Mouse (Mus musculus): ENCODE data around the gene Adipor2. TPM values are rescaled to one million over a fixed set of nuclear protein-coding genes. Genes with fewer than 3 reads are reported as not detected.
"Not testable (repeated sequence)": the region's sequence is repeated elsewhere in the genome, so short reads cannot be mapped to it uniquely, and the experiment has no call there.

Adipor2 gene
- polyA plus RNA-seq, 1 experiment, result 370 TPM

GRCm38 (mm10) chr6:119387801-119388649 is 29.5 kb downstream of the Adipor2 start:
- Histone ChIP-seq H3K4me1 (ENCODE audit: control insufficient read depth, insufficient read depth, insufficient read length, low read length) (peaks cover 20% of the 10 kb centered on the region), H3K4me3 (ENCODE audit: insufficient read depth, low read depth, low read length) (peak overlapping the region; percentile 95), H3K27ac (replicated peaks; ENCODE audit: low read depth, low read length) (peak overlapping the region; percentile 93)

GRCm38 (mm10) chr6:119386821-119387220 is 30.7 kb downstream of the Adipor2 start:
- Histone ChIP-seq H3K4me3 (ENCODE audit: insufficient read depth, low read depth, low read length) (peak overlapping the region; percentile 37), H3K27ac (replicated peaks; ENCODE audit: low read depth, low read length) (peak overlapping the region; percentile 50; the same call in 1 of the 2 replicates), H3K4me1 (ENCODE audit: control insufficient read depth, insufficient read depth, insufficient read length, low read length) (peaks cover 21% of the 10 kb centered on the region)

- Histone ChIP-seq H3K4me3 (ENCODE audit: insufficient read depth, low read depth, low read length) (no peak overlapping the region), H3K4me1 (ENCODE audit: control insufficient read depth, insufficient read depth, insufficient read length, low read length) (peaks cover 21% of the 10 kb centered on the region), H3K27ac (replicated peaks; ENCODE audit: low read depth, low read length) (no peak overlapping the region)
Measured at GRCm38 (mm10) chr6:119386421-119386820, 31.1 kb downstream of the Adipor2 start.

- Histone ChIP-seq H3K4me1 (ENCODE audit: control insufficient read depth, insufficient read depth, insufficient read length, low read length) (peaks cover 20% of the 10 kb centered on the region), H3K27ac (replicated peaks; ENCODE audit: low read depth, low read length) (no peak overlapping the region), H3K4me3 (ENCODE audit: insufficient read depth, low read depth, low read length) (no peak overlapping the region)
Measured at GRCm38 (mm10) chr6:119385668-119386067, 31.8 kb downstream of the Adipor2 start.

GRCm38 (mm10) chr6:119378631-119379030 is 38.9 kb downstream of the Adipor2 start:
- Histone ChIP-seq H3K4me1 (ENCODE audit: control insufficient read depth, insufficient read depth, insufficient read length, low read length) (peaks cover 26% of the 10 kb centered on the region), H3K4me3 (ENCODE audit: insufficient read depth, low read depth, low read length) (no peak overlapping the region), H3K27ac (replicated peaks; ENCODE audit: low read depth, low read length) (0 out of 2 replicates have a peak overlapping the region, but pooled peaks have one; percentile 33)

GRCm38 (mm10) chr6:119377613-119378012 is 39.9 kb downstream of the Adipor2 start:
- Histone ChIP-seq H3K27ac (replicated peaks; ENCODE audit: low read depth, low read length) (no peak overlapping the region), H3K4me1 (ENCODE audit: control insufficient read depth, insufficient read depth, insufficient read length, low read length) (peaks cover 26% of the 10 kb centered on the region), H3K4me3 (ENCODE audit: insufficient read depth, low read depth, low read length) (no peak overlapping the region)

- no peak overlapping the region for H3K27ac ChIP-seq (replicated peaks; ENCODE audit: low read depth, low read length)
- H3K4me3 ChIP-seq (ENCODE audit: insufficient read depth, low read depth, low read length), result no peak overlapping the region
Measured at GRCm38 (mm10) chr6:119375035-119375434, 42.5 kb downstream of the Adipor2 start.

GRCm38 (mm10) chr6:119373000-119373705 is 44.4 kb downstream of the Adipor2 start:
- H3K27ac ChIP-seq (replicated peaks; ENCODE audit: low read depth, low read length), result peak overlapping the region; percentile 35
- no peak overlapping the region for H3K4me3 ChIP-seq (ENCODE audit: insufficient read depth, low read depth, low read length)
- peaks cover 18% of the 10 kb centered on the region for H3K4me1 ChIP-seq (ENCODE audit: control insufficient read depth, insufficient read depth, insufficient read length, low read length)

More at GRCm38 (mm10) chr6:119375035-119375434, 42.5 kb downstream of the Adipor2 start:
- H3K4me1 ChIP-seq (ENCODE audit: control insufficient read depth, insufficient read depth, insufficient read length, low read length), result peaks cover 26% of the 10 kb centered on the region

- Histone ChIP-seq H3K27ac (replicated peaks; ENCODE audit: low read depth, low read length) (no peak overlapping the region), H3K4me1 (ENCODE audit: control insufficient read depth, insufficient read depth, insufficient read length, low read length) (peaks cover 11% of the 10 kb centered on the region), H3K4me3 (ENCODE audit: insufficient read depth, low read depth, low read length) (no peak overlapping the region)
Measured at GRCm38 (mm10) chr6:119372237-119372636, 45.3 kb downstream of the Adipor2 start.

GRCm38 (mm10) chr6:119371624-119372023 is 45.9 kb downstream of the Adipor2 start:
- H3K27ac ChIP-seq (replicated peaks; ENCODE audit: low read depth, low read length), result no peak overlapping the region
- H3K4me3 ChIP-seq (ENCODE audit: insufficient read depth, low read depth, low read length), result no peak overlapping the region
- peaks cover 9% of the 10 kb centered on the region for H3K4me1 ChIP-seq (ENCODE audit: control insufficient read depth, insufficient read depth, insufficient read length, low read length)

GRCm38 (mm10) chr6:119367382-119367781 is 50.1 kb downstream of the Adipor2 start:
- no peak overlapping the region for H3K4me3 ChIP-seq (ENCODE audit: insufficient read depth, low read depth, low read length)

GRCm38 (mm10) chr6:119366800-119367199 is 50.7 kb downstream of the Adipor2 start:
- H3K27ac ChIP-seq (replicated peaks; ENCODE audit: low read depth, low read length); H3K4me3 ChIP-seq (ENCODE audit: insufficient read depth, low read depth, low read length); H3K4me1 ChIP-seq (ENCODE audit: control insufficient read depth, insufficient read depth, insufficient read length, low read length): not testable (repeated sequence)

More at GRCm38 (mm10) chr6:119367382-119367781, 50.1 kb downstream of the Adipor2 start:
- no peak overlapping the region for H3K27ac ChIP-seq (replicated peaks; ENCODE audit: low read depth, low read length)
- H3K4me1 ChIP-seq (ENCODE audit: control insufficient read depth, insufficient read depth, insufficient read length, low read length), result no peaks in the 10 kb centered on the region

GRCm38 (mm10) chr6:119363593-119363992 is 53.9 kb downstream of the Adipor2 start:
- Histone ChIP-seq H3K4me3 (ENCODE audit: insufficient read depth, low read depth, low read length) (no peak overlapping the region), H3K4me1 (ENCODE audit: control insufficient read depth, insufficient read depth, insufficient read length, low read length) (peaks cover 2% of the 10 kb centered on the region), H3K27ac (replicated peaks; ENCODE audit: low read depth, low read length) (no peak overlapping the region)

GRCm38 (mm10) chr6:119360925-119361702 is 56.4 kb downstream of the Adipor2 start:
- Histone ChIP-seq H3K4me3 (ENCODE audit: insufficient read depth, low read depth, low read length) (no peak overlapping the region), H3K27ac (replicated peaks; ENCODE audit: low read depth, low read length) (peak overlapping the region; percentile 60; the same call in 1 of the 2 replicates), H3K4me1 (ENCODE audit: control insufficient read depth, insufficient read depth, insufficient read length, low read length) (peaks cover 2% of the 10 kb centered on the region)

- peak overlapping the region; percentile 39 for H3K27ac ChIP-seq (replicated peaks; ENCODE audit: low read depth, low read length)
- not testable (repeated sequence) for H3K4me3 ChIP-seq (ENCODE audit: insufficient read depth, low read depth, low read length); H3K4me1 ChIP-seq (ENCODE audit: control insufficient read depth, insufficient read depth, insufficient read length, low read length)
Measured at GRCm38 (mm10) chr6:119360250-119360649, 57.3 kb downstream of the Adipor2 start.

All from brown adipose tissue, adult 24 weeks (tissue).